Mouse (Mus musculus) left cerebral cortex, adult 2 months (tissue): ENCODE results near the gene Etnk1. TPM values are rescaled to one million over a fixed set of nuclear protein-coding genes. Genes with fewer than 3 reads are reported as not detected.
A peak's percentile ranks its signal among the peaks of the same experiment; 100 is the strongest.
"Not testable (repeated sequence)": the region's sequence is repeated elsewhere in the genome, so short reads cannot be mapped to it uniquely, and the experiment has no call there.

Experiments
- DNase-seq, 2 experiments: peaks; one replicate each; pipeline ENCODE4 v3.0.0; 2021 to 2022; ENCODE audit warnings: low spot score in 2 of 2, mixed read lengths in 1 of 2; ENCODE audit errors: extremely low spot score in 1 of 2
- H3K27ac ChIP-seq: fragments of 200-600 bp; 2 replicates; pipeline ENCODE4 v1.8.1; 2022
- H3K4me3 ChIP-seq: fragments of 200-600 bp; 2 replicates; pipeline ENCODE4 v1.8.1; 2022
- CTCF ChIP-seq: fragments of 200-600 bp; IDR thresholded peaks from 2 replicates; pipeline ENCODE4 v1.8.1; 2022; ENCODE audit warnings: antibody characterized with exemption, mild to moderate bottlenecking, moderate library complexity
- intact Hi-C: fragments of 180-260 bp; cut with DNase I; formaldehyde crosslinking; loops from one replicate; pipeline ENCODE4 v1.15.1; 2025
- total RNA-seq, 2 experiments: library from RNA; stranded (reverse); gene quantifications; 2 replicates each; pipeline ENCODE4 v1.2.3; 2021

The Etnk1 gene
- total RNA-seq, 2 experiments from 2014 or later = 199 to 201 TPM

GRCm38 (mm10) chr6:143140884-143141283 lies 26.1 kb upstream of the Etnk1 start:
- no peak overlapping the region for H3K4me3 ChIP-seq
- DNase-seq = no peak
- no peak overlapping the region for H3K27ac ChIP-seq
- intact Hi-C loops = no loop called here
- TF ChIP-seq CTCF = no peak

GRCm38 (mm10) chr6:143141624-143142592 lies 25.1 kb upstream of the Etnk1 start:
- intact Hi-C loops, DNase-seq, H3K4me3 ChIP-seq, H3K27ac ChIP-seq: not testable (repeated sequence)

GRCm38 (mm10) chr6:143142861-143143260 lies 24.2 kb upstream of the Etnk1 start:
- intact Hi-C loops = no loop called here
- no peak overlapping the region for H3K4me3 ChIP-seq
- no peak for DNase-seq
- no peak for TF ChIP-seq CTCF
- no peak overlapping the region for H3K27ac ChIP-seq

- H3K27ac ChIP-seq = no peak overlapping the region
- DNase-seq = no peak
- H3K4me3 ChIP-seq = peak overlapping the region; percentile 49
- intact Hi-C loops = no loop called here
- no peak for TF ChIP-seq CTCF
These were observed 23.7 kb upstream of the Etnk1 start for GRCm38 (mm10) chr6:143143321-143143720.

GRCm38 (mm10) chr6:143143775-143144273 lies 23.2 kb upstream of the Etnk1 start:
- no peak; the same call in 1 of the 2 replicates for TF ChIP-seq CTCF
- H3K4me3 ChIP-seq = peak overlapping the region; percentile 49
- DNase-seq = peak; percentile 22 to 25
- intact Hi-C loops = no loop called here
- no peak overlapping the region for H3K27ac ChIP-seq

- Histone ChIP-seq H3K27ac (no peak overlapping the region), H3K4me3 (no peak overlapping the region)
- DNase-seq = no peak
- intact Hi-C loops = no loop called here
- TF ChIP-seq CTCF = no peak
These were observed 22.5 kb upstream of the Etnk1 start for GRCm38 (mm10) chr6:143144556-143144955.

- TF ChIP-seq CTCF = no peak
- intact Hi-C loops = no loop called here
- DNase-seq = no peak
These were observed 22.0 kb upstream of the Etnk1 start for GRCm38 (mm10) chr6:143145051-143145450.

GRCm38 (mm10) chr6:143146756-143147155 lies 20.3 kb upstream of the Etnk1 start:
- TF ChIP-seq CTCF = no peak
- Histone ChIP-seq H3K4me3 (no peak overlapping the region), H3K27ac (no peak overlapping the region)
- no peak for DNase-seq
- intact Hi-C loops = no loop called here

More at GRCm38 (mm10) chr6:143145051-143145450, 22.0 kb upstream of the Etnk1 start:
- no peak overlapping the region for H3K4me3 ChIP-seq
- H3K27ac ChIP-seq = no peak overlapping the region

- Histone ChIP-seq H3K27ac (no peak overlapping the region), H3K4me3 (no peak overlapping the region)
- no peak for DNase-seq
- no peak for TF ChIP-seq CTCF
- intact Hi-C loops = no loop called here
These were observed 18.2 kb upstream of the Etnk1 start for GRCm38 (mm10) chr6:143148868-143149267.

GRCm38 (mm10) chr6:143149766-143150291 lies 17.2 kb upstream of the Etnk1 start:
- no peak for TF ChIP-seq CTCF
- intact Hi-C loops = no loop called here

GRCm38 (mm10) chr6:143151081-143151995 lies 15.7 kb upstream of the Etnk1 start:
- DNase-seq, H3K27ac ChIP-seq, H3K4me3 ChIP-seq, intact Hi-C loops: not testable (repeated sequence)

More at GRCm38 (mm10) chr6:143149766-143150291, 17.2 kb upstream of the Etnk1 start:
- Histone ChIP-seq H3K4me3 (no peak overlapping the region), H3K27ac (no peak overlapping the region)
- no peak for DNase-seq
